Mouse (Mus musculus) liver, embryonic 13.5 days (tissue): Measurements from ENCODE around the gene Mfsd2a. TPM values are rescaled to one million over a fixed set of nuclear protein-coding genes. Genes with fewer than 3 reads are reported as not detected.
"Not testable (repeated sequence)": the region's sequence is repeated elsewhere in the genome, so short reads cannot be mapped to it uniquely, and the experiment has no call there.

Experiments used
- ATAC-seq: fragments of 200-750 bp; cut with Nextera tagmentation; 2 replicates; pipeline ENCODE4 v1.8.0; 2017; ENCODE audit warnings: low read depth, mild to moderate bottlenecking, moderate number of reproducible peaks, moderate library complexity
- DNase-seq: peaks from one replicate; pipeline ENCODE4 v3.0.0; 2022
- H3K27ac ChIP-seq: fragments of 300-500 bp; sonication (generic); 2 replicates; pipeline ENCODE4 v1.5.1; 2015; ENCODE audit warnings: moderate library complexity, mild to moderate bottlenecking, inconsistent platforms
- H3K27me3 ChIP-seq: fragments of 300-500 bp; sonication (generic); 2 replicates; pipeline ENCODE4 v1.6.1; 2015; ENCODE audit warnings: mild to moderate bottlenecking, inconsistent platforms
- H3K36me3 ChIP-seq: fragments of 300-500 bp; sonication (generic); 2 replicates; pipeline ENCODE4 v1.6.1; 2015; ENCODE audit warnings: mild to moderate bottlenecking, inconsistent platforms
- H3K4me1 ChIP-seq: fragments of 300-500 bp; sonication (generic); replicated peaks from 2 replicates; pipeline ENCODE4 v1.6.1; 2015; ENCODE audit warnings: inconsistent platforms
- H3K4me2 ChIP-seq: fragments of 300-500 bp; sonication (generic); 2 replicates; pipeline ENCODE4 v1.6.1; 2015; ENCODE audit warnings: inconsistent platforms, mild to moderate bottlenecking, moderate library complexity
- H3K4me3 ChIP-seq: fragments of 300-500 bp; sonication (generic); replicated peaks from 2 replicates; pipeline ENCODE4 v1.5.1; 2015; ENCODE audit warnings: mild to moderate bottlenecking, inconsistent platforms
- H3K9ac ChIP-seq: fragments of 300-500 bp; sonication (generic); 2 replicates; pipeline ENCODE4 v1.6.1; 2015; ENCODE audit warnings: mild to moderate bottlenecking, inconsistent platforms
- H3K9me3 ChIP-seq: fragments of 300-500 bp; sonication (generic); replicated peaks from 2 replicates; pipeline ENCODE4 v1.6.1; 2016; ENCODE audit warnings: inconsistent platforms
- WGBS: fragments of 180-500 bp; shearing (Covaris S2); methylation state at CpG from one replicate; pipeline ENCODE4 v1.1.7; 2015; ENCODE audit not compliant: insufficient replicate concordance; 5-methylcytosine and 5-hydroxymethylcytosine counted together
- polyA plus RNA-seq: library from polyadenylated mRNA; unstranded; fragments of >200 nt; fragmentation: Nextera tagmentation; extraction: Ambion mirVana; gene quantifications from 2 replicates; pipeline ENCODE4 v1.2.1, GENCODE M21; 2015

Mfsd2a gene
- polyA plus RNA-seq, 1 experiment from 2014 or later: 0.09 TPM

DNA sequence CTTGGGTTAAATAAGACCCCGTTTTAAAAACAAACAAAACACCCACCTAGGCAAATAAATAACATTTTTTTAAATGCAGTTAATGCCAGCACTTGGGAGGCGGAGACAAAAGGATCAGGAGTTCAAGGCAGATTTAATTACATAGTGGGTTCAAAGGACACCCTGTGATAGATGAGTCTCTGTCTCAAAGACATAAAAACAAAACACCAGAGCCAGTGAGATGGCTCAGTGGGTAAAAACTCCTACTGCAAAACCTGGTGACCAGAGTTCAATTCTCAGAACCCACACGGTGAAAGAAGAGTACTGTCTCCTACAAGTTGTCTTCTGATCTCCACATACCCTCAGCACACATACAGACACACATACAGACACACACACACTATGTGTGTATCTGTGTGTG, 31.3 kb upstream of the Mfsd2a start:
- Histone ChIP-seq H3K36me3 (no peaks in the 10 kb centered on the region), H3K27me3 (peaks cover 31% of the 10 kb centered on the region), H3K4me2 (no peak overlapping the region), H3K4me1 (peaks cover 16% of the 10 kb centered on the region), H3K9ac (no peak overlapping the region), H3K9me3 (no peaks in the 10 kb centered on the region), H3K27ac (no peak overlapping the region), H3K4me3 (no peak overlapping the region)
- no peak for ATAC-seq
- DNase-seq: no peak
- WGBS: 62% methylated on average over 3 of the region's 3 CpGs

DNA sequence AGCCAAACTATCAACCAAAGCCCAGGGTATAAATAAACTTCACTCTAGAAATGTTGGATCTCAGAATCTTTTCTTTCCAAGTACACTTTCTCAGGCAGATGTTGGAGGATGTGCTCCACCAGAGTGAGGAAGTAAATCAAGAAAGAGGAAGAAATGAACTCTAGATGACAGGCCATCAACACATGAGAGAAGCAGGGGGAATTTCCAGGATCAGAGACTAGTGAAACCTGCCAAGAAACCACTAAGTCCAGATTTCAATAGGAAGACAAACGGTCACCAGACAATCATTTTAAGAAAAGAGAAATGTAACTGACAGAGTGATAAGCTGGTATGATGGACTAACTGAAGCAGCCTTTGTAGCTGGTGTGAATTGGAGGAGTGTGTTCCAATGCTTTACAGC, 30.2 kb upstream of the Mfsd2a start:
- no peak for DNase-seq
- Histone ChIP-seq H3K4me2 (no peak overlapping the region), H3K4me3 (no peak overlapping the region), H3K27ac (no peak overlapping the region), H3K4me1 (peaks cover 9% of the 10 kb centered on the region), H3K36me3 (no peaks in the 10 kb centered on the region), H3K27me3 (peaks cover 20% of the 10 kb centered on the region), H3K9me3 (no peaks in the 10 kb centered on the region), H3K9ac (no peak overlapping the region)
- WGBS: 22% methylated on average over 1 of the region's 1 CpGs
- no peak for ATAC-seq

DNA sequence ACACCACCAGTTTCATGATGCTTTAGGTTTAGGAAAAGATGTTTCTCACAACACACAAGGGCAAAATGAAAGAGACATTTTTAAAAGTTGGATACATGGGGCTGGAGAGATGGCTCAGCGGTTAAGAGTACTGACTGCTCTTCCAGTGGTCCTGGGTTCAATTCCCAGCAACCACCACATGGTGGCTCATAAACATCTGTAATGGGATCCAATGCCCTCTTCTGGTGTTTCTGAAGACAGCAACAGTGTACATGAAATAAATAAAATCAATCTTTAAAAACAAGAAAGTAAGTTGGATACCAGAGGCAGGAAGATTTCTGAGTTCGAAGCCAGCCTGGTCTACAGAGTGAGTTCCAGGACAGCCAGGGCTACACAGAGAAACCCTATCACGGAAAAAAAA, 27.0 kb upstream of the Mfsd2a start:
- 59% methylated on average over 3 of the region's 3 CpGs for WGBS

DNA sequence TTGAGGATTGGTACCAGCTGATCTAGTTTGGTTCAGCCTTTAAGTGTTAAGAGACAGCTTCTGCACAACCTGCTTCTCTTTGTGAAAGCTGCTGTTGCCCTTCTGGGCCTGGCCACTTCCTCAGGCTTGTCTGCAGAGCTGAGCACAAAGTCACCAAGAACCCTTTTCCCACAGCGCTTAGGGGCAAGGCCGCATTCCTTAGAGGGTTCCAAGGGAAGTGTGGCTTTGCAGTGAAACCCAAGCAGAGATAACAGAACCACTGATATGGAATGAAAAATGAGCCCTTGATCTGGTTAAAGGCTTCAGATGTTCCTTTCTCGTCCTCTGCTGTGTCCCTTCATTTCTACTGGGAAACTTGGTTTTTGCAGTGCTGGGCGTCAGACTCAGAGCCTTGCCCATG, 26.4 kb upstream of the Mfsd2a start:
- Histone ChIP-seq H3K4me1 (no peaks in the 10 kb centered on the region), H3K9me3 (no peaks in the 10 kb centered on the region), H3K27me3 (peaks cover 25% of the 10 kb centered on the region), H3K4me3 (no peak overlapping the region), H3K9ac (no peak overlapping the region), H3K4me2 (no peak overlapping the region), H3K36me3 (no peaks in the 10 kb centered on the region), H3K27ac (no peak overlapping the region)
- ATAC-seq (no peak), DNase-seq (no peak)
- WGBS: 53% methylated on average over 4 of the region's 4 CpGs

More for the DNA sequence above, 27.0 kb upstream of the Mfsd2a start:
- not testable (repeated sequence) for H3K4me3 ChIP-seq, H3K4me2 ChIP-seq, H3K36me3 ChIP-seq, H3K4me1 ChIP-seq, H3K27ac ChIP-seq, ATAC-seq, H3K9me3 ChIP-seq, H3K9ac ChIP-seq, DNase-seq
- H3K27me3 ChIP-seq: peaks cover 19% of the 10 kb centered on the region

GRCm38 (mm10) chr4:122985110-122985509, 24.1 kb upstream of the Mfsd2a start:
- no peak overlapping the region for H3K4me3 ChIP-seq
- ATAC-seq: 0 out of 2 replicates have a peak, but pooled peaks have one; percentile 50

DNA sequence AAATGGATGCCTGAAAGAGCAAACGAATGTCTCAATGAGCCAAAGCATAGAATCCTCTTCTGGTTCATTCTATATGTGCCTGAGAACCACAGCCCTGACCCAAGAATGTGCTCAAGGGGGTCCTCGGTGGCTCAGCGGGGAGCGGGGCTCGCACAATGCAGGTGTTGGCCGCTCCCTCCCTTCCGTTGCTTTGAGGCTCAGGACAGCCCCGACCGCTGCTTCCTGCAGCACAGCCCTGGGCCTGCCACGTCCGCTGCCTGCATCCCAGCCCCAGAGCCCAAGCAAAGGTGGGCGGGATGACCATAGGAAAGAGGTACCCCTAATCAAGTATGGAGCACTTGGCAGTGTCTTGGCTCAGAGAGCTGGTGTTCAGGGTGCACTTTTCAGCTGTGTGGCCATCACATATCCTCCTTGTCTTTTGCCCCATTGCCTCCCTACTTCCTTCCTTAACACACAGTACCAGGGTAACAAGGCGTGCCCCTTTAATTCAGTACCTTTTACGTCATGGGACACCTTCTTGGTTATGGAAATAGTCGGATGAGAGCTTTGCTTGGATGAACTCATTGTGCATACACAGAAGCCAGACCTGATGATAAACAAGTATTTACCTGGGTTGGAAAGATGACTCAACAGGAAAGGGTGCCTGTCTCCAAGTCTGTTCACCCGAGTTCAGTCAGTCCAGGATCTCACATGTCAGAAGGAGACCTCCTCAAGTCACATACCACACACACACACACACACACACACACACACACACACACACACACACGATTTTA, 22.7 kb upstream of the Mfsd2a start:
- 16% methylated on average over 17 of the region's 17 CpGs for WGBS
- Histone ChIP-seq H3K27me3 (peaks cover 30% of the 10 kb centered on the region), H3K9ac (no peak overlapping the region)

More at GRCm38 (mm10) chr4:122985110-122985509, 24.1 kb upstream of the Mfsd2a start:
- WGBS: 22% methylated on average over 8 of the region's 8 CpGs
- DNase-seq: no peak
- no peak overlapping the region for H3K9ac ChIP-seq
- no peaks in the 10 kb centered on the region for H3K36me3 ChIP-seq
- H3K27ac ChIP-seq: no peak overlapping the region
- no peaks in the 10 kb centered on the region for H3K9me3 ChIP-seq
- H3K4me2 ChIP-seq: no peak overlapping the region
- peaks cover 30% of the 10 kb centered on the region for H3K27me3 ChIP-seq
- no peaks in the 10 kb centered on the region for H3K4me1 ChIP-seq

DNA sequence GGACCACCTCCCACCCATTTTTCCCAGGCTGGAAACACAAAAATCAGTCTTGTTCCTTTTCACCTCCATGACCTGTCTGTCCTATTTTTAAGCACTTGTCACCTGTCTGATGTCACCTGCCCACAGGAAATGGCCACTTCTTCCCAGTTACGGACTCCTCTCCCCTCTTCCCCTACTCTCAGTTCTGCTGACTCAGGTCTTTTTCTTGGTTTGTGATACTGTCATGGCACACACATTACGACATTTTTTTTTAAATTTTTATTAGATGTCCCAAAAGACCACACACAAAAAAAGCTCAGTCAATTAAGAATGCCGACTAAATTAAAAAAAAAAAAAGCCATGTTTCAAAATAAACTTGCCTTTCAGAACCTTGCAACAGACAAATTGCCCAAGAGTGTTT, 21.5 kb upstream of the Mfsd2a start:
- H3K27me3 ChIP-seq: peaks cover 30% of the 10 kb centered on the region
- H3K4me3 ChIP-seq: no peak overlapping the region
- 56% methylated on average over 3 of the region's 3 CpGs for WGBS

More for the DNA sequence above, 22.7 kb upstream of the Mfsd2a start:
- Histone ChIP-seq H3K36me3 (no peaks in the 10 kb centered on the region), H3K27ac (no peak overlapping the region), H3K9me3 (no peaks in the 10 kb centered on the region), H3K4me2 (peak overlapping the region; percentile 19; the same call in 1 of the 2 replicates), H3K4me3 (no peak overlapping the region), H3K4me1 (no peaks in the 10 kb centered on the region)
- no peak for DNase-seq
- ATAC-seq: no peak

GRCm38 (mm10) chr4:122981930-122982329, 20.9 kb upstream of the Mfsd2a start:
- no peaks in the 10 kb centered on the region for H3K4me1 ChIP-seq
- H3K4me2 ChIP-seq: no peak overlapping the region
- no peak overlapping the region for H3K27ac ChIP-seq
- WGBS: 27% methylated on average over 3 of the region's 3 CpGs
- no peaks in the 10 kb centered on the region for H3K9me3 ChIP-seq
- DNase-seq (no peak), ATAC-seq (no peak)
- peaks cover 30% of the 10 kb centered on the region for H3K27me3 ChIP-seq
- no peak overlapping the region for H3K4me3 ChIP-seq
- H3K9ac ChIP-seq: no peak overlapping the region
- no peaks in the 10 kb centered on the region for H3K36me3 ChIP-seq

More for the DNA sequence above, 21.5 kb upstream of the Mfsd2a start:
- DNase-seq (no peak), ATAC-seq (no peak)
- H3K4me1 ChIP-seq: no peaks in the 10 kb centered on the region
- no peaks in the 10 kb centered on the region for H3K36me3 ChIP-seq
- no peak overlapping the region for H3K27ac ChIP-seq
- no peak overlapping the region for H3K9ac ChIP-seq
- H3K4me2 ChIP-seq: no peak overlapping the region
- H3K9me3 ChIP-seq: no peaks in the 10 kb centered on the region

DNA sequence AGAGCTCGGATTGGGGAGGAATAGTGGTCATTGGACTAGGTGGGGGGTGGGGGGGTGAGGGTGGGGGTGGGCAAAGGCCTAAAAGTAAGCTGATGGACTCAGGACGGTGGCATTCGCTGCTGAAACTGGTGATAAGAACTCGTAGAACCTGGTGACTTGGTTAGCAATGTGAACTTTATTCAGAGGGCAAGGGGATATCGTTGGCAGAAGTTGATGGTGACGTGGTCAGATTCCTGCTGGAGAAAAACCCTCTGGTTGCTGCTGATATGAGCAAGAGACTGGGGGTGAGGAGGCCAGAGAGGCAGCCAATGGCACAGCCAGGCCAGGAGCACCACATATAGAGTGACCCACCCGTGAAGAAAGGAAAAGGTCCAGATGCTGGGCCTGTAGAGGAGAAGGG, 20.2 kb upstream of the Mfsd2a start:
- H3K27ac ChIP-seq: no peak overlapping the region
- no peak for ATAC-seq

DNA sequence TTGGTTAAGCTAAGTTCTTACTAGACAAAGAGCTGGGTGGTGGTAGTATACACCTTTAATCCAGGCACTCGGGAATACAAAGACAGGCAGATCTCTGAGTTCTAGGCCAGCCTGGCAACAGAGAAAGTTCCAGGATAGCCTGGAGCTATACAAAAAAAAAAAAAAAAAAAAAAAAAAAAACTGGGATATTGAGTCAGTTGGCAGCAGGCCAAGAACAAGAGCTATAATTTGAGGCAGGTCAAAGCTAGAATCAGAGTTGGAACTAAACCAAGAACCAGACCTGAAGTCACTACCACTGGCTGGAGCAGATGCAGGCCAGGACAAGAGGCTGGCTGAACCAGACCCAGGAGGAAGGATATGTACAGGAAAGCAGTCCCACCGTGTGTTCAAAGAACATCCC, 19.7 kb upstream of the Mfsd2a start:
- Histone ChIP-seq H3K4me3 (no peak overlapping the region), H3K4me2 (no peak overlapping the region), H3K27me3 (peaks cover 30% of the 10 kb centered on the region), H3K36me3 (no peaks in the 10 kb centered on the region), H3K4me1 (no peaks in the 10 kb centered on the region), H3K27ac (no peak overlapping the region), H3K9me3 (no peaks in the 10 kb centered on the region), H3K9ac (no peak overlapping the region)
- ATAC-seq: no peak
- no peak for DNase-seq
- WGBS: 47% methylated on average over 2 of the region's 2 CpGs

More for the DNA sequence above, 20.2 kb upstream of the Mfsd2a start:
- Histone ChIP-seq H3K4me3 (no peak overlapping the region), H3K9ac (no peak overlapping the region), H3K27me3 (peaks cover 30% of the 10 kb centered on the region), H3K9me3 (no peaks in the 10 kb centered on the region), H3K36me3 (no peaks in the 10 kb centered on the region), H3K4me2 (no peak overlapping the region), H3K4me1 (no peaks in the 10 kb centered on the region)
- no peak for DNase-seq
- WGBS: 26% methylated on average over 7 of the region's 7 CpGs

DNA sequence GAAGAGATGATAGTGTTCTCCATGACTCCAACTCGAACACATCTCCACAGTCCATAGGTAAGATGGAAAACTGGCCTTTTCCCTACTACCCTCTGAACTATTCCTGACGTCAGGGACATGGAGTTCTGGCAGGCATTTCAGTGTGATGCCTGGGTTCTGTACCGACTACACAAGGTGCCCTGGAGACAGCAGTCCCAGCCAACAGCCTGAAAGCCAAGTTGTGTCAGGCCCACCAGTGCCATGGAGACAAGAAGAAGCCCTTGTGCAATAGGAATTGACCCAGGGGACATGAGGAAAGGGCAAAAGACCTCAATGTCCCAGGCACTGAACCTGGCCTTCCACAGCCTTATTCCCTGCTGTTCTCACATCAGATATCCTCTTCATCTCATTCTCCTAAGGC, 18.8 kb upstream of the Mfsd2a start:
- H3K4me1 ChIP-seq: no peaks in the 10 kb centered on the region
- H3K9ac ChIP-seq: no peak overlapping the region
- no peak for DNase-seq
- ATAC-seq: no peak
- H3K27ac ChIP-seq: no peak overlapping the region
- WGBS: 55% methylated on average over 3 of the region's 3 CpGs
- H3K36me3 ChIP-seq: no peaks in the 10 kb centered on the region
- H3K4me3 ChIP-seq: no peak overlapping the region
- no peaks in the 10 kb centered on the region for H3K9me3 ChIP-seq
- H3K27me3 ChIP-seq: peaks cover 33% of the 10 kb centered on the region
- no peak overlapping the region for H3K4me2 ChIP-seq

DNA sequence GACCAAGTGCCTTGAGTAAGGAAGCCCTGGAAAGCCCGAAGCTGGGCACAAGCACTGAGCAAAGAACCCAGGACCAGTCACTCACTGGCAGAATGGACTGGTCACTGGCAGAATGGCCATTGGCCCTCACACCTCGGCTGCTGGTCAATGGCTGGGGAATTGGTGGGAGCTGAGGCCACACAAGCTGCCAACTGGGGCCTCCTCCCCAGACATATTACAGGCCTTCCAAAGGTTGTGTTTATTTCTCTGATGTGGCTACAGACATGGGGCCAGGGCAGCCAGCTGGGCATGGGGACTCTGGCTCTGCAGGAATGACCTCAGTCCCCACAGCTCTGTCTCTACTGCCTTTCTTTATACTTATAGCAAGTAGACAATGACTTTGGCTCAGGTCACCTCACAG, 17.9 kb upstream of the Mfsd2a start:
- Histone ChIP-seq H3K4me1 (no peaks in the 10 kb centered on the region), H3K27ac (no peak overlapping the region), H3K27me3 (peaks cover 24% of the 10 kb centered on the region), H3K4me2 (no peak overlapping the region), H3K9ac (no peak overlapping the region), H3K4me3 (no peak overlapping the region), H3K36me3 (no peaks in the 10 kb centered on the region), H3K9me3 (no peaks in the 10 kb centered on the region)
- WGBS: 70% methylated on average over 2 of the region's 2 CpGs
- no peak for ATAC-seq
- DNase-seq: no peak
